Mouse (Mus musculus): ENCODE measurements around the gene Carmil2.

Carmil2 gene

DNA sequence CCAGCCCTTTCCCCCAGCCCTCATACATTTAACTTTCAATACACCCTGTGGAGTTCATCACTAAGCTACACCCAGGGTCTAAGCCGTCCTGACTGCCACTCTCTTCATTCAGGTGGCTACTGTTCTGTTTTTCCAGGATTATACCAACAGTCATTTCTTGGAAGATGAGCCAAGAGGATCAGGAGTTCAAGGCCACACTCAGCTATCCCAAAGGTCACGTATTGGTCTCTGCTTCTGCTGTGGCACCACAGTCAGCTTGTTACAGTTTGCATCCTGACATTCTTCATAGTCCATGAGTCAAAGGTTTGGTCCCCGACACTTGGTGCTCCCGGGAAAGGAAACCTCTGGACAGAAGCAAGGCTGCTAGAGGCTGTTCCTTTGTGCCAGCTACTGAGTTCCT, 33.6 kb downstream of the Carmil2 start:
- DNase-seq (ENCODE audit: low read depth in 1 of 2, low spot score in 2 of 2), result no peak

DNA sequence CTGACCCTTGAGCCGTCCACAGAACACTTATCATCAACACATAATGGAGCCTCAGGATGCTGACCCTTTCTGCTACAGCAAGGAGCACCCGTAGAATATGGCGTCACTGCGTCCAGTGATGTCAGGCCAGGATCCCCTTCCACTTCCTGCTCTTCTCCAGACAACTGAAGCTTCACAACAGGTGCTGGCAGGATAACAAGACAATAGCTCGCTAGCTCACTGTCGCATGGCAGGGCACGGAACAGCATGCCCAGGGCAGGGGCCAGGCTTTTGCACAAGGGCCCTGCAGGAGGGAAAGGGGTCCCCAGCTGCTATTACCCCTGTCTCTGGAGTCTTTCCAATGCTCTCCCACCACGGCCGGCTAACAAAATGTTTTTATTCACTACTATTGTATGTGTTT, 36.8 kb downstream of the Carmil2 start:
- DNase-seq (ENCODE audit: low read depth in 1 of 2, low spot score in 2 of 2), result no peak

DNA sequence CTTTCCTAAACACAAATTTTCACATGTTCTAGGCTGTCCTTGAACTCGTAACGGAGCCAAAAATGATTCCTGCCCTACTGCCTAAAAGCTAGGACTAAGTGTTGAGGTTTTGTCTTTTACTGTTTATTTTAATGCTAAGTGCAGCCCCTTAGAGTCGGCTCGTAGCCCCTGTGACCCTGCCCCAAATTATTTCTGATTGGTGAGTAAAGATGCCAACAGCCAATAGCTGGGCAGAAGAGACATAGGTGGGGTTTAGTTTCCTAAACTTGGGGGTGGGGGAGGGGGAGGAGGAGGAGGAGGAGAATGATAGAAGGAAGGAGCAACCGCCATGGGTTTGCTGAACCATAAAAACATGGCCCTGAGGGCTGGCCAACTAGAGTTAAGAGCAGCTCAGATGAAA, 39.7 kb downstream of the Carmil2 start:
- no peak for DNase-seq (ENCODE audit: low read depth in 1 of 2, low spot score in 2 of 2)

DNA sequence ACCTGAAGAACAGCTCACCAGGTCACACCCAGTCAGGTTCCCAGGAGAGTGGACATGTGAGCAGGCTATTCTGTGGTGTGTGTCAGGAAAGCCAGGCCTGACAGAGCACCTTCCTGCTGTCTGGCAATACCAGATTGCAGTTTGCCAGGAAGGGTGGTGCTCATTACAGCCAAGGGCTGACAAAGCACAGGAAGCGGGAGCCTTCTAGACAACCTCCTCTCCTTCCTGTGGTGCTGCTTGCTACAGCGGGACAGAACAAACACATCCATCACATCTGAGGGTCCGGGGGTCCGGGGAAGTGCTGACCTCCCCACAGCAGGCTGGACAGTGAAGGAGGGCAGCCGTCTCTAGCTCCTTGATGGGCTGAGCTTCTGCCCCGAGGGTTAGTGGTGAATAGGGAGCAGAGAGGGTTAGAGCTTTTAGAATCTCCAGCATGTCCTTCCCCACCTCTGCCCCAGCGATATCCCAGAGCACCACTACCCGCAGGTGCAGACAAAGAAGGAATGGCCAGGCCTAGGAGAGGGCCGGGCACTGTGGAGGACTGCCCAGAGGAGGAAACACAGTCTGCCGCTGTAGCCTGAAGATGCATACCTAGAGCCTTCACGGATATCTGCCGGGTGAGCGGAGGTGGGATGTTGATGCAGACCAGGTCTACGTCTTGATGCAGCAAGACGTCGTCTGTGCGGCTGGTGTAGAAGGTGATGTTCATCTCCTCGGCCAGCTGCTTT, 41.5 kb downstream of the Carmil2 start:
- DNase-seq (ENCODE audit: low read depth in 1 of 2, low spot score in 2 of 2), result no peak

DNA sequence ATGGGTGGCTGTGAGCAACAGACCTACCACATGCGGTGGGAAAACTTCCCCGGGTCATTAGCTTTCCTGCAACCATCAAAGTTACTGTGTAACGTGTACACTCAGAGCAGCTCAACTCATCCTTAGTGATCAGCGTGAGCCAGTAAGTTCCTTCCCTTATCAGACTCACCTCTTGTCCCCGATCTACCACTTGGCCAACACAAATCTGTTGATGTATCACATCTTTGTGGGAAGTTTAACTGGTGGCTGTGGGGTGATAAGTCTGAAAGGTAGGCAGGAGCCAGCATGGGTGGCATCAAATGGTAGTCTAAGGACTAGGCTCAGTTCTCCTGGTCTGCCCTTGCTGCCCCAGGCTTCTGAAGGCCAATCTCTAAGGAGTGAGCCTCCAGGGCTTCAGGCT, 46.1 kb downstream of the Carmil2 start:
- DNase-seq (ENCODE audit: low read depth in 1 of 2, low spot score in 2 of 2), result no peak

DNA sequence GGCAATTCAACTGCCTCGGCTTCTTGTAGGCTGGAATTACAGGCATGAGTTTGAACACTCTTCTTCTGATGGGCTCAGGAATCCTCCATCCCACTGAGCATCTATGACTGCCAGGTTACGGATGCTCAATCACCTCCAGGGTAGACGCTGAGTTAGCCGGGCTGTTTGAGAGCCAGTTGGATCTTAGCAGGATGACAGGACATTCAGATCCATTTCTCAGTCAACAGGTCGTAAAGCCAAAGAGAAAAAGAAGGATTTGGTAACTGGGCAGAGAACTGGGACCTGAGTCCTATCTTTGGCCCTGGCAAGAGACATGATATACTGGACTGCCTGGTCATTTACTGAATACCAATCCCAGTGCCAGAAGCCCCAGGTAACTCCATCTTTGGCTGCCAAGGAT, 53.1 kb downstream of the Carmil2 start:
- DNase-seq (ENCODE audit: low read depth in 1 of 2, low spot score in 2 of 2), result no peak

DNA sequence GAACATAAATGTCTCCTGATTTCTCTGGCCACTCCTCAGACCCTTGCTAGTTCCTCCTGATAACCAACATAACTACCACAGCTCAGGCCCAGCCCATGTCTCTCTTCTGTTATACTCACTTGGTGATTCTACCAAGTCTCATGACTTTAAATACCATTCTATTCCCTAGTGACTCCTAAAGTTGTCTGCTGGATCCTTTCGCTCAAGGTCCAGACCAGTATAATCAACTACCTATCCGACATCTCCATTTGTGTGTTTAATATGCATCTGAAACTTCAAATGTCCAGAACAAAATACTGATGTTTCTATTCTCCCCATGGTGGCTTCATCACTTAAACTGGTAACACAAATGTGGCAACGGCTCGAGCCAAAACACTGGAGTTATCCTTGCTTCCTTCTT, 57.2 kb downstream of the Carmil2 start:
- no peak for DNase-seq (ENCODE audit: low read depth in 1 of 2, low spot score in 2 of 2)
